Mouse (Mus musculus) hindbrain, embryonic 16.5 days (tissue): ENCODE results near the gene Atp7b. TPM values are rescaled to one million over a fixed set of nuclear protein-coding genes. Genes with fewer than 3 reads are reported as not detected.

Source experiments
- ATAC-seq: fragments of 200-750 bp; cut with Nextera tagmentation; 2 replicates; pipeline ENCODE4 v1.8.0; 2017; ENCODE audit warnings: moderate TSS enrichment, moderate library complexity
- H3K27ac ChIP-seq: fragments of 300-500 bp; sonication (generic); 2 replicates; pipeline ENCODE4 v1.5.1; 2014; ENCODE audit warnings: low read depth, mild to moderate bottlenecking, control low read depth, low read length, moderate library complexity
- H3K27me3 ChIP-seq: fragments of 300-500 bp; sonication (generic); replicated peaks from 2 replicates; pipeline ENCODE4 v1.6.1; 2014; ENCODE audit warnings: low read length; ENCODE audit not compliant: control insufficient read depth, insufficient read depth
- H3K36me3 ChIP-seq: fragments of 300-500 bp; sonication (generic); 2 replicates; pipeline ENCODE4 v1.6.1; 2014; ENCODE audit warnings: mild to moderate bottlenecking, low read length, moderate library complexity, mixed read lengths; ENCODE audit not compliant: control insufficient read depth, insufficient read depth
- H3K4me1 ChIP-seq: fragments of 300-500 bp; sonication (generic); 2 replicates; pipeline ENCODE4 v1.6.1; 2014; ENCODE audit warnings: low read depth, low read length; ENCODE audit not compliant: control insufficient read depth, insufficient read depth
- H3K4me2 ChIP-seq: fragments of 300-500 bp; sonication (generic); 2 replicates; pipeline ENCODE4 v1.6.1; 2014; ENCODE audit warnings: mild to moderate bottlenecking, low read length, control low read depth, moderate library complexity
- H3K4me3 ChIP-seq: fragments of 300-500 bp; sonication (generic); 2 replicates; pipeline ENCODE4 v1.5.1; 2014; ENCODE audit warnings: mild to moderate bottlenecking, low read length, control low read depth, moderate library complexity
- H3K9ac ChIP-seq: fragments of 300-500 bp; sonication (generic); 2 replicates; pipeline ENCODE4 v1.6.1; 2014; ENCODE audit warnings: low read depth, mild to moderate bottlenecking, control low read depth, low read length, moderate library complexity
- H3K9me3 ChIP-seq: fragments of 300-500 bp; sonication (generic); 2 replicates; pipeline ENCODE4 v1.6.1; 2014; ENCODE audit warnings: mild to moderate bottlenecking, low read length, moderate library complexity; ENCODE audit not compliant: control insufficient read depth
- WGBS: fragments of 180-500 bp; shearing (Covaris S2); extraction: QIAGEN DNeasy Blood & Tissue Kit; methylation state at CpG from one replicate; pipeline ENCODE4 v1.1.7; 2014; 5-methylcytosine and 5-hydroxymethylcytosine counted together
- polyA plus RNA-seq: library from polyadenylated mRNA; unstranded; fragments of >200 nt; fragmentation: Nextera tagmentation; extraction: Ambion mirVana; gene quantifications from 2 replicates; pipeline ENCODE4 v1.2.1, GENCODE M21; 2015

Gene Atp7b
- polyA plus RNA-seq, 1 experiment from 2014 or later: 1.8 TPM

- 0 out of 2 replicates have a peak, but pooled peaks cover 5% of the 10 kb centered on the region for H3K4me1 ChIP-seq
- H3K9me3 ChIP-seq: no peaks in the 10 kb centered on the region
- H3K27me3 ChIP-seq: no peaks in the 10 kb centered on the region
- H3K27ac ChIP-seq: no peak overlapping the region
- no peak overlapping the region for H3K4me3 ChIP-seq
- H3K36me3 ChIP-seq: no peaks in the 10 kb centered on the region
- no peak overlapping the region for H3K9ac ChIP-seq
- H3K4me2 ChIP-seq: no peak overlapping the region
- ATAC-seq: no peak
- 89% methylated on average over 9 of the region's 9 CpGs for WGBS
Observed at GRCm38 (mm10) chr8:22036137-22036536, 24.0 kb downstream of the Atp7b start.

- 87% methylated on average over 3 of the region's 3 CpGs for WGBS
- H3K27me3 ChIP-seq: no peaks in the 10 kb centered on the region
- H3K9me3 ChIP-seq: no peaks in the 10 kb centered on the region
- no peak overlapping the region for H3K27ac ChIP-seq
- ATAC-seq: no peak
- no peak overlapping the region for H3K9ac ChIP-seq
- no peak overlapping the region for H3K4me3 ChIP-seq
- H3K4me2 ChIP-seq: no peak overlapping the region
- no peaks in the 10 kb centered on the region for H3K4me1 ChIP-seq
- H3K36me3 ChIP-seq: no peaks in the 10 kb centered on the region
Observed at GRCm38 (mm10) chr8:22030990-22031389, 29.1 kb downstream of the Atp7b start.

GRCm38 (mm10) chr8:22028973-22029372, 31.1 kb downstream of the Atp7b start:
- no peak for ATAC-seq

GRCm38 (mm10) chr8:22025241-22025640, 34.9 kb downstream of the Atp7b start:
- Histone ChIP-seq H3K4me3 (no peak overlapping the region), H3K4me1 (no peaks in the 10 kb centered on the region), H3K4me2 (no peak overlapping the region), H3K9ac (no peak overlapping the region), H3K36me3 (no peaks in the 10 kb centered on the region), H3K27me3 (no peaks in the 10 kb centered on the region), H3K27ac (no peak overlapping the region), H3K9me3 (no peaks in the 10 kb centered on the region)
- ATAC-seq: no peak
- WGBS: 79% methylated on average over 4 of the region's 4 CpGs

More at GRCm38 (mm10) chr8:22028973-22029372, 31.1 kb downstream of the Atp7b start:
- WGBS: 95% methylated on average over 3 of the region's 3 CpGs
- H3K9ac ChIP-seq: no peak overlapping the region
- H3K27ac ChIP-seq: no peak overlapping the region
- no peak overlapping the region for H3K4me3 ChIP-seq
- no peaks in the 10 kb centered on the region for H3K4me1 ChIP-seq
- no peaks in the 10 kb centered on the region for H3K9me3 ChIP-seq
- H3K36me3 ChIP-seq: no peaks in the 10 kb centered on the region
- no peak overlapping the region for H3K4me2 ChIP-seq
- H3K27me3 ChIP-seq: no peaks in the 10 kb centered on the region

- no peaks in the 10 kb centered on the region for H3K9me3 ChIP-seq
- H3K4me3 ChIP-seq: no peak overlapping the region
- H3K27ac ChIP-seq: no peak overlapping the region
- ATAC-seq: no peak
- no peak overlapping the region for H3K9ac ChIP-seq
- 56% methylated on average over 7 of the region's 7 CpGs for WGBS
- no peaks in the 10 kb centered on the region for H3K36me3 ChIP-seq
- H3K27me3 ChIP-seq: no peaks in the 10 kb centered on the region
- H3K4me1 ChIP-seq: no peaks in the 10 kb centered on the region
- H3K4me2 ChIP-seq: no peak overlapping the region
Observed at GRCm38 (mm10) chr8:22022244-22022643, 37.9 kb downstream of the Atp7b start.

GRCm38 (mm10) chr8:22019498-22019897, 40.6 kb downstream of the Atp7b start:
- WGBS: 85% methylated on average over 5 of the region's 5 CpGs
- ATAC-seq: no peak
- Histone ChIP-seq H3K9me3 (no peaks in the 10 kb centered on the region), H3K4me3 (no peak overlapping the region), H3K27ac (no peak overlapping the region), H3K4me1 (no peaks in the 10 kb centered on the region), H3K27me3 (no peaks in the 10 kb centered on the region), H3K36me3 (no peaks in the 10 kb centered on the region), H3K4me2 (no peak overlapping the region), H3K9ac (no peak overlapping the region)

GRCm38 (mm10) chr8:22017731-22018130, 42.4 kb downstream of the Atp7b start:
- Histone ChIP-seq H3K4me1 (no peaks in the 10 kb centered on the region), H3K36me3 (no peaks in the 10 kb centered on the region), H3K9me3 (no peaks in the 10 kb centered on the region), H3K4me2 (no peak overlapping the region), H3K9ac (no peak overlapping the region), H3K27me3 (no peaks in the 10 kb centered on the region), H3K27ac (no peak overlapping the region), H3K4me3 (no peak overlapping the region)
- ATAC-seq: no peak
- WGBS: 72% methylated on average over 7 of the region's 7 CpGs

GRCm38 (mm10) chr8:22013034-22013707, 46.9 kb downstream of the Atp7b start:
- Histone ChIP-seq H3K9me3 (no peaks in the 10 kb centered on the region), H3K36me3 (peaks cover 3% of the 10 kb centered on the region; the same call in 1 of the 2 replicates), H3K27ac (no peak overlapping the region), H3K4me2 (no peak overlapping the region), H3K9ac (no peak overlapping the region), H3K4me1 (no peaks in the 10 kb centered on the region), H3K27me3 (no peaks in the 10 kb centered on the region), H3K4me3 (no peak overlapping the region)
- WGBS: 77% methylated on average over 24 of the region's 24 CpGs
- ATAC-seq: 0 out of 2 replicates have a peak, but pooled peaks have one; percentile 27

- Histone ChIP-seq H3K27me3 (no peaks in the 10 kb centered on the region), H3K27ac (no peak overlapping the region), H3K4me1 (no peaks in the 10 kb centered on the region), H3K4me3 (no peak overlapping the region), H3K9ac (no peak overlapping the region), H3K9me3 (no peaks in the 10 kb centered on the region), H3K4me2 (no peak overlapping the region), H3K36me3 (peaks cover 3% of the 10 kb centered on the region; the same call in 1 of the 2 replicates)
- 59% methylated on average over 3 of the region's 3 CpGs for WGBS
- ATAC-seq: no peak
Observed at GRCm38 (mm10) chr8:22009403-22009802, 50.7 kb downstream of the Atp7b start.
